Mouse (Mus musculus) forebrain, embryonic 10.5 days (tissue): ENCODE results near the gene Gm11757. TPM values are rescaled to one million over a fixed set of nuclear protein-coding genes. Genes with fewer than 3 reads are reported as not detected.
"Not testable (repeated sequence)": the region's sequence is repeated elsewhere in the genome, so short reads cannot be mapped to it uniquely, and the experiment has no call there.

ENCODE experiments used
- DNase-seq: peaks from one replicate; pipeline ENCODE4 v3.0.0-alpha.2; 2017; ENCODE audit warnings: low spot score; ENCODE audit errors: extremely low spot score
- H3K27ac ChIP-seq: fragments of 300-500 bp; sonication (generic); 2 replicates; pipeline ENCODE4 v1.5.1; 2016; ENCODE audit warnings: mild to moderate bottlenecking
- H3K27me3 ChIP-seq: fragments of 300-500 bp; sonication (generic); 2 replicates; pipeline ENCODE4 v1.6.1; 2016; ENCODE audit warnings: mild to moderate bottlenecking; ENCODE audit not compliant: poor library complexity, severe bottlenecking
- H3K36me3 ChIP-seq: fragments of 300-500 bp; sonication (generic); replicated peaks from 2 replicates; pipeline ENCODE4 v1.6.1; 2016; ENCODE audit warnings: mild to moderate bottlenecking, moderate library complexity
- H3K4me1 ChIP-seq: fragments of 300-500 bp; sonication (generic); 2 replicates; pipeline ENCODE4 v1.6.1; 2016
- H3K4me3 ChIP-seq: fragments of 300-500 bp; sonication (generic); 2 replicates; pipeline ENCODE4 v1.5.1; 2016; ENCODE audit warnings: mild to moderate bottlenecking, moderate library complexity
- H3K9me3 ChIP-seq: fragments of 300-500 bp; sonication (generic); 2 replicates; pipeline ENCODE4 v1.6.1; 2016; ENCODE audit warnings: mild to moderate bottlenecking, moderate library complexity
- WGBS: fragments of 180-500 bp; shearing (Covaris S2); methylation state at CpG from one replicate; pipeline ENCODE4 v1.1.7; 2016; 5-methylcytosine and 5-hydroxymethylcytosine counted together
- polyA plus RNA-seq: library from polyadenylated mRNA; unstranded; fragments of >200 nt; fragmentation: Nextera tagmentation; extraction: Ambion mirVana; gene quantifications from 2 replicates; pipeline ENCODE4 v1.2.1, GENCODE M21; 2016

The Gm11757 gene
- not detected in 2 replicates for polyA plus RNA-seq

GRCm38 (mm10) chr4:73891012-73891411, at the start of gene Gm11757:
TSS of gene Gm11757 (minus strand) at chr4:73891112.
- H3K27me3 ChIP-seq, H3K4me3 ChIP-seq, H3K36me3 ChIP-seq, H3K27ac ChIP-seq, H3K9me3 ChIP-seq, H3K4me1 ChIP-seq, DNase-seq: not testable (repeated sequence)
- no CpG with 5 or more reads among the region's 4 CpGs for WGBS

- DNase-seq, H3K27ac ChIP-seq, H3K27me3 ChIP-seq, H3K4me3 ChIP-seq, H3K36me3 ChIP-seq, H3K4me1 ChIP-seq, H3K9me3 ChIP-seq: not testable (repeated sequence)
- WGBS, result 85% methylated on average over 6 of the region's 6 CpGs
These were observed 29.7 kb upstream of the Gm11757 start, which contains the start of gene Gm11756 for GRCm38 (mm10) chr4:73920660-73921059. TSS of gene Gm11756 (minus strand) at chr4:73920760.

- not testable (repeated sequence) for H3K36me3 ChIP-seq, H3K9me3 ChIP-seq, H3K27me3 ChIP-seq, H3K27ac ChIP-seq, DNase-seq, H3K4me3 ChIP-seq, H3K4me1 ChIP-seq
- WGBS, result no CpG with 5 or more reads among the region's 4 CpGs
These were observed 14.9 kb upstream of the Gm11757 start, which contains the start of gene Gm13871 for GRCm38 (mm10) chr4:73905853-73906252. TSS of gene Gm13871 (minus strand) at chr4:73905953.

GRCm38 (mm10) chr4:73876166-73876565, 14.7 kb downstream of the Gm11757 start, which contains the start of gene Gm11758:
TSS of gene Gm11758 (minus strand) at chr4:73876266.
- WGBS, result no CpG with 5 or more reads among the region's 4 CpGs
- H3K36me3 ChIP-seq, H3K4me1 ChIP-seq, H3K27me3 ChIP-seq, H3K9me3 ChIP-seq, H3K4me3 ChIP-seq, DNase-seq, H3K27ac ChIP-seq: not testable (repeated sequence)

Other genes with a start within 250 kb of the Gm11757 start
- gene Gm11239, start 222.8 kb downstream of the Gm11757 start, polyA plus RNA-seq, result not detected in 2 replicates
- gene Gm428, start 207.6 kb downstream of the Gm11757 start, polyA plus RNA-seq, result not detected in 2 replicates
- gene Rasef, start 100.1 kb downstream of the Gm11757 start, polyA plus RNA-seq, result 1.8 and 2.3 TPM in 2 replicates
- gene Gm11758, start 14.8 kb downstream of the Gm11757 start, polyA plus RNA-seq, result not detected in 2 replicates
- not detected in 2 replicates for gene Gm13871, start 14.8 kb upstream of the Gm11757 start, polyA plus RNA-seq
- not detected in 2 replicates for gene Gm11756, start 29.6 kb upstream of the Gm11757 start, polyA plus RNA-seq
- not detected in 2 replicates for gene 2310002L09Rik, start 59.7 kb upstream of the Gm11757 start, polyA plus RNA-seq
- 2.3 and 2.7 TPM in 2 replicates for gene Frmd3, start 122.3 kb upstream of the Gm11757 start, polyA plus RNA-seq